Mouse (Mus musculus) ovary, postnatal 14 days (tissue): Measurements from ENCODE around the gene Txnip.

ENCODE experiments used
- DNase-seq: peaks from one replicate; pipeline ENCODE4 v3.0.0; 2022; ENCODE audit warnings: low spot score

Gene Txnip

GRCm38 (mm10) chr3:96551890-96552289 lies 5.9 kb upstream of the Txnip start:
- DNase-seq, result no peak

GRCm38 (mm10) chr3:96553601-96554000 lies 4.2 kb upstream of the Txnip start:
- no peak for DNase-seq

- DNase-seq, result no peak
These were observed 3.5 kb upstream of the Txnip start for GRCm38 (mm10) chr3:96554251-96554650.

- peak; percentile 70 for DNase-seq
These were observed 2.6 kb upstream of the Txnip start for GRCm38 (mm10) chr3:96555041-96555596.

- no peak for DNase-seq
These were observed 1.6 kb upstream of the Txnip start for GRCm38 (mm10) chr3:96555999-96556614.

GRCm38 (mm10) chr3:96556651-96557635 lies 814 bp upstream of the Txnip start:
- no peak for DNase-seq

GRCm38 (mm10) chr3:96558159-96558558 lies 402 bp downstream of the Txnip start:
- no peak for DNase-seq

- no peak for DNase-seq
These were observed 975 bp downstream of the Txnip start for GRCm38 (mm10) chr3:96558668-96559196.

GRCm38 (mm10) chr3:96559398-96559910 lies 1.7 kb downstream of the Txnip start:
- DNase-seq, result no peak

- DNase-seq, result no peak
These were observed 2.4 kb downstream of the Txnip start for GRCm38 (mm10) chr3:96559911-96560850.

GRCm38 (mm10) chr3:96560881-96561668 lies 3.3 kb downstream of the Txnip start:
- no peak for DNase-seq

- no peak for DNase-seq
These were observed 4.4 kb downstream of the Txnip start for GRCm38 (mm10) chr3:96561946-96562681.

- no peak for DNase-seq
These were observed 5.5 kb downstream of the Txnip start for GRCm38 (mm10) chr3:96563267-96563666.

- no peak for DNase-seq
These were observed 6.3 kb downstream of the Txnip start for GRCm38 (mm10) chr3:96563911-96564632.

GRCm38 (mm10) chr3:96564633-96565032 lies 6.9 kb downstream of the Txnip start:
- DNase-seq, result no peak

GRCm38 (mm10) chr3:96565105-96565504 lies 7.3 kb downstream of the Txnip start:
- DNase-seq, result no peak

- DNase-seq, result no peak
These were observed 9.1 kb downstream of the Txnip start for GRCm38 (mm10) chr3:96566661-96567450.

- DNase-seq, result no peak
These were observed 10.8 kb downstream of the Txnip start for GRCm38 (mm10) chr3:96568605-96569004.
